Mouse (Mus musculus): ENCODE results near the gene Ncln.

DNA sequence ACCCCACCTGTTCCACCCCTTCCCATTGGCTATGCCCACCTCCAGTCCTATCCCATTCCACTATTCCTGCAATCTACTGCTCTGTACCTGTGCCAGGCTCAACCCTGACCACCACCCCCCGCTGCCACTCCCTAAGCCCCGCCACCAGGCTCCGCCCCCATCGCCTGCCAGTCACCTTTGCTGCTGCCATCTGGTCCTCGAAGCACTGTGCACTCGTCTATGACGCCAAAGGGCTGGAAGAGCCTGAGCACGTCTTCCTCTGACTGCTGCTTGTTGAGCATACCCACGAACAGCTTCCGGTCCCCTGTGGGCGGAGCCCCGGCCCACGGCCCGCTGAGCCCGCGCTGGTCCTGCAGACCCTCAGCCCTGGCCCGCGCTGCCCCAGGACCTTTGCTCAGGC is 25.7 kb downstream of the Ncln start:
- TF ChIP-seq EP300 (IDR thresholded peaks at IDR 0.05; ENCODE audit: insufficient read depth, low read depth, low read length): no peak
- TF ChIP-seq POLR2A (IDR thresholded peaks at IDR 0.05; ENCODE audit: insufficient read depth, low read length): no peak
- no peak for TF ChIP-seq CTCF (IDR thresholded peaks at IDR 0.05; ENCODE audit: low read depth, low read length)
